Mouse (Mus musculus) skeletal muscle tissue, adult 2 months (tissue): ENCODE data around the gene Dusp7.

ENCODE experiments used
- DNase-seq: peaks from one replicate; pipeline ENCODE4 v3.0.0-alpha.2; 2012; ENCODE audit warnings: low read depth, low spot score

Dusp7 gene

DNA sequence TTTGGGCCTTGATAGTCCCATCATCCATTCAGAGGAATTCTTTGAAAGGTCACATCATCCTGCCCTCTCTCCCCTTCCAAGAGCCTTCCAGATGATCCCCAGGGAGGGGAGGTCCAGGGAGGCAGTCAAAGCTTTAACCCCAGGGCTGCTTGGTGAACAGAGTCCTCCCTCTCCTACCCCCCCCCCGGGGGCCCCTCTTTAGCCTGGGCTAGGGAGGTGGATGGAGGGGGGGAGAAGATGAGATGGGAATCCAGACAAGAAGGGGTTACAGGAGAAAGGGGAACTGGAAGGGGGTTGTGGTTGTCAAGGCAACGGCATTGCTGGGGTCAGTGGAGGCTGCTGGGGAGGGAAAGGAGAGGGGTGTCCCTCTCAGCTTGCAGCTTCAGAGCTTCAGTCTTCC, 52.2 kb downstream of the Dusp7 start:
- no peak for DNase-seq

DNA sequence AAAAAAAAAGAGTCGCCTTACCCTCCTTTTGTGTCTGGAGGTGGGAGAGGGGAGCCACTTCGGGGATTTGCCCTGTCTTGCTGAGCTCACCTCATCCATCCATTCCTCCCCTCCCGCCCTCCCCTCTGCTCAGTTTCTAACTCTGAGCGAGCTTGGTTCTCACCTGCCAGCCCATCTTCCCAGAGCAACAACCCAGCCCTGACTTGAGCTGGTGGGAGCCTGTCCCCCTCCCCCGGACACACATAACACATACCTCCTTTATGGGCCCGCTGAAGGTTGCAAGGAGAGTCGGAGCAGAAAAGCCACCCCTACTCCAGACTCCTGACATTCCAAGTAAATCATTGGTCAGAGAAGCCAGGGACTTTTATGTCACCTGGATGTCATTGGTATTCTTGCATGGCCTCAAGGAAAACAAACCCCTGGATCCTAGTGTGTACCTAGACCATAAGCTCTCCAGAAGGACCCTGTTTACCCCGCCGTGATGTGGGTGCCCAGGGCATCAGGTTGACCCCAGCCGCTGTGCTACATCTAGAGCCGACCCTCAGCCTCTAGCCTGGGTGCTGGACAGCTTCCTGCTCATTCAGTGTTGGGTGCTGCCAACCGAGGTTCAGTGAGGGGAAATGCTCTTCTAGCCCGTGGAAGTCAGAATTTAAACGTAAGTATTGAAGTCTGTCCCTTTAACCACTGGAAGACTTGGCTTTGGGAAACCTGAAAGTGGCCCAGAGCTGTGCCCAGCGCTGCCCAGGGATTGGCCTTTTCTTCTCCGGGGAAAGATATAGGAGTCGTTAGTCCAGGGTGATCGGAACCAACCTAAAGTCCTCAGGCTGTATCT, 52.8 kb downstream of the Dusp7 start:
- DNase-seq: no peak

DNA sequence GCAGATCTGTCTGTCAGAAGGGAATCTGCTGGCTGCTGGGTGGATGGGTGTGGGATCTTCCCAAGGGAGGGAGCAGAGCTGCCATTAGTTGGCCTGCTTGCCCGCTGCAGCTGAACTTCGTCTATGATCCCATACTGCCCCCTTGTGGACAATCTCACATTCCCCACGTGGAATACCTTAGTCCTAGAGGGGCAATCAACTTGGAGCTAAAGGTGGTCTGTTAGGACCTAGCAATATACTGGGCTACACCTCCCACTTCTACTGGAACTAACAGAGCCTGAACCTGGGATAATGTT, 53.4 kb downstream of the Dusp7 start:
- DNase-seq: peak; percentile 83
